Mouse (Mus musculus) ES-Bruce4 (cell line): Measurements from ENCODE around the gene Matk.

Source experiments
- CTCF ChIP-seq: IDR thresholded peaks from one replicate; pipeline ENCODE4 v1.8.1; 2011; ENCODE audit warnings: low read depth, low read length
- EP300 ChIP-seq: IDR thresholded peaks from 2 replicates; pipeline ENCODE4 v1.6.1; 2011; ENCODE audit warnings: low read depth, low read length; ENCODE audit not compliant: insufficient read depth

- TF ChIP-seq CTCF (no peak), EP300 (peak; percentile 46; the same call in 1 of the 2 replicates)
These were observed 22.8 kb upstream of the Matk start for GRCm38 (mm10) chr10:81229735-81230437.
